Mouse (Mus musculus) urinary bladder, adult 2 months (tissue): ENCODE results near the gene Tmem265. TPM values are rescaled to one million over a fixed set of nuclear protein-coding genes. Genes with fewer than 3 reads are reported as not detected.

Experiments
- DNase-seq: peaks from one replicate; pipeline ENCODE4 v3.0.0; 2022; ENCODE audit warnings: low spot score
- polyA plus RNA-seq: library from polyadenylated mRNA; depleted of rRNA; stranded (reverse); fragments of >200 nt; gene quantifications from 2 replicates; pipeline ENCODE4 v1.2.3, GENCODE M21; 2012; rRNA removed

Gene Tmem265
- 2.1 TPM in 1 of 2 replicates, not detected in the other for polyA plus RNA-seq

DNA sequence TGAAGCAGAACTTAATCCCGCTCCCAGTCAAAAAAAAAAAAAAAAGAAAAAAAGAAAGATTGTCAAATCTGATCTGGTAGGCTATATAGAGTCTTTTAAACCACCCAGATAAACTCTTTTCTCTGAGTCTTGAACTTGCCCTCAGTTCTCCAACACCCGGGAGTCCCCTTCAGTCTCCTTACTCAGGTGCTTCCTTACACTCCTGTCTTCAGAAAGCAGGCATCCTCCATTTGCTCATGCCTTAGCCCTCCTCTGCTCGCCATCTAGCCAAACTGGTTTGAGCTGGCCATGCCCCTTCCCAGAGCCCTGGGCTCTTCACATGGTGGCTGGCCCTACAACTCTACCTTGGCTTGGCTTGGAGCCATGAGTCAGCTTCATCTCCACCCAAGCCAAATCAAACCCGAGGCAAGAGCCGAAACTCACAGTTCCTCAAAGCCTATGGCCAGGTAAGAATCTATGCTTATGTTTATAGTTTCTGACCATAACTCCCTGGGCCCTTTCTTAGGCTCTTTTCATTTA lies at the start of gene Tmem265:
Gene Tmem265, plus strand, starts transcription at position 51 of the 519 bp plus-strand sequence.
- no peak for DNase-seq

- peak; percentile 87 for DNase-seq
Observed at GRCm38 (mm10) chr7:127511808-127512230, 49.4 kb upstream of the Tmem265 start, which contains the start of gene Srcap. Gene Srcap (plus strand): TSS chr7:127511983.

- peak; percentile 88 for DNase-seq
Observed at GRCm38 (mm10) chr7:127512231-127513015, 48.8 kb upstream of the Tmem265 start.

- no peak for DNase-seq
Observed at GRCm38 (mm10) chr7:127513016-127513390, 48.2 kb upstream of the Tmem265 start.

- DNase-seq: no peak
Observed at GRCm38 (mm10) chr7:127513781-127514180, 47.4 kb upstream of the Tmem265 start.

GRCm38 (mm10) chr7:127515846-127516245 lies 45.3 kb upstream of the Tmem265 start:
- no peak for DNase-seq

GRCm38 (mm10) chr7:127516344-127516743 lies 44.8 kb upstream of the Tmem265 start:
- DNase-seq: no peak

DNA sequence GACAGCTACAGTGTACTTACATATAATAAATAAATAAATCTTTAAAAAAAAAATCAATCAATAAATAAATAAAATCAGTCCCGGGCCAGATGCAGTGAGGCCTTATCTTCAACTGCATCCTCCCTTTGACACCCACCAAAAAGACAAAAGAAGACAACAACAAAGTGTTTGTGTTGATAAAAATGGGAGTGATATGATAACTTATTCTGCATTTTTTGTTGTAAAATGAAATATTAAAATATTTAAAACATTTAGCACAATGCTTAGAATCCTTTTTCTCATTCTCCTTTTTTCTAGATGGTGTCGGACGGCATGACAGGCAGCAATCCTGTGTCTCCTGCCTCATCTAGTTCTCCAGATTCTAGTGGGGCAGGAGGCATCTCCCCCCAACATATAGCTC lies 41.9 kb upstream of the Tmem265 start, which contains the start of gene Gm42715:
Gene Gm42715, plus strand, starts transcription at position 301 of the 400 bp plus-strand sequence.
- no peak for DNase-seq

GRCm38 (mm10) chr7:127541671-127542070 lies 19.5 kb upstream of the Tmem265 start:
- DNase-seq: no peak

GRCm38 (mm10) chr7:127549116-127549835 lies 11.9 kb upstream of the Tmem265 start:
- DNase-seq: no peak

- DNase-seq: no peak
Observed at GRCm38 (mm10) chr7:127551558-127551957, 9.6 kb upstream of the Tmem265 start.

DNA sequence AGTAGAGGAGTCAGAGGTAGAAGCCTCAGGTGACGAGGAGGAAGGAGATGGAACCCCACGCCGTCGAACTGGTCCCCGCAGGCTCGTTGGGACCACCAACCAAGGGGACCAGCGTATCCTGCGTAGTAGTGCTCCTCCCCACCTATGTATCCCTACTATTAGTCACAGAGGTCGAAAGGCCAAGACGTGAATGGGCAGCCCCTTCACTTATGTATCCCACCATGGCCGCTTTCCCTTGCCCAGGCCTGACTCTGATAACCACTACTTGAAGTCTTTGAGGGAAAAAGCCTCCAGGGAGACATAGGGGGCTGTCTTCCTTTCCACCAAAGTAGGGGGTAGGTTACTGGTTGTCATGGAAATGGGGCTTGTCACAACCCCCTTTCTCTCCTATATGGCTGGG lies 610 bp upstream of the Tmem265 start:
- DNase-seq: no peak

GRCm38 (mm10) chr7:127564381-127565150 lies 3.4 kb downstream of the Tmem265 start:
- no peak for DNase-seq

DNA sequence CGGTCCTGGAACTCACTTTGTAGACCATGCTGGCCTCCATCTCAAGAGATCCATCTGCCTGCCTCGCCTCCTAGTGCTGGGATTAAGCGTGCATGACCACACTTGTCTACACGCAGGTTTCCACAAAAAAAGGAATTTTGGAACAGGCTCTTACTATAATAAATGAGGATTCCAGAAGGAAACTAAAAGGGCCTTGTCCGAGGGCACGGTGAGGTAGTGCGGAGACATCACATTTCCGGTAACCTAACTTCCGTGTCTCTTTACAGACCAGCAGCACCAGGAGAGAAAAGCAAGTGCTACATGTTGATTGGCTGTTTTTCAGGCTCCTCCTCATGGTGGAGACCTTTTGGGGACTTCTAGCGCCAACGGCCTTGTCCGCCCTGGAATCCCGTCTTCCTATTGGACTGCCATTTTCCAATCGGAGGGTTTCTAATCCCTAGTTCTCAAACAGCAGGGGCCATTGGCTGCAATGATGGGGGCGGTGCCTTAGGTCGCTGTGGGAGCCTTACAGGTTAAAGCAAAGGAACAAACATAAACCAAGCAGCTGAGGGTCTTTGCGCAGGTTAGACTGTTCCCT lies 11.8 kb downstream of the Tmem265 start, which contains the start of gene Phkg2:
Gene Phkg2, plus strand, starts transcription at position 446 of the 577 bp plus-strand sequence.
- DNase-seq: peak; percentile 58

- no peak for DNase-seq
Observed at GRCm38 (mm10) chr7:127573503-127574008, 12.4 kb downstream of the Tmem265 start.

DNA sequence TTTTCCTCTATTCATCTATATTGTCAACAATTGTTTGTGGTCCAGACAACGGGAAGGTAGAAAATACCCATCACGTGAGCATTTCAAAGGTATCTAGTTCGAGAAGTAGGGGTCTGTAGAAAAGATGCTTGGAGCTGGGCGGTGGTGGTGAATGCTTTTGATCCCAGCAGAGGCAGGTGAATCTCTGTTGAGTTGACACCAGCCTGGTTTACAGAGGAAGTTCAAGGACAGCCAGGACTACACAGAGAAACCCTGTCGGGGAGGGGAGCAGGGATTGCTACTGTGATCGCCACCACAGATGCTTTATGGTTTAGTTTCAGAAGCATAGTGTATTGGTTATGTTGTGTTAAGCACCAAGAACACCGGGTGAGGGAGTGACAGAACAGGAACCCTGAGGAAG lies 12.9 kb downstream of the Tmem265 start:
- no peak for DNase-seq

GRCm38 (mm10) chr7:127583260-127583659 lies 22.1 kb downstream of the Tmem265 start:
- DNase-seq: no peak

- no peak for DNase-seq
Observed at GRCm38 (mm10) chr7:127585031-127585430, 23.8 kb downstream of the Tmem265 start.

- DNase-seq: no peak
Observed at GRCm38 (mm10) chr7:127586149-127586548, 25.0 kb downstream of the Tmem265 start.

DNA sequence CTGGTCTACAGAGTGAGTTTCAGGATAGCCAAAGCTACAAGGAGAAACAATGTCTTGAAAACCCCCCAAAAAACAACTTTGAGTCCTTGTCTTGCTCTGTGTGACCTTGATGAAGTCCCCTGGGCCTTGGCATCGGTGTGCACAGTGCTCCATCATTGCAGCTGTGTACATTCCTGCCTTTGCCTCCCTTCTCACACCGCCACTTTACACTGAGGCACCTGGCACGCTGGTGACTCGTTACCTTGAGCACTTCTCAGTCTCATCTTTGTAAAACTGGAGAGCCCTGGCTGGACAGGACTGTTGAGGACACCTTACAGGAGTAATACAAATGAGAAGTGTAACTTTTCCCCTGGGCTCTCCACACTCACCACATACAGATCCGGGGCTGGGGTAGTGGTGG lies 26.0 kb downstream of the Tmem265 start:
- no peak for DNase-seq
